Mouse (Mus musculus): ENCODE results near the gene Klf12. TPM values are rescaled to one million over a fixed set of nuclear protein-coding genes. Genes with fewer than 3 reads are reported as not detected.

The Klf12 gene
- polyA plus RNA-seq, 1 experiment = not detected

DNA sequence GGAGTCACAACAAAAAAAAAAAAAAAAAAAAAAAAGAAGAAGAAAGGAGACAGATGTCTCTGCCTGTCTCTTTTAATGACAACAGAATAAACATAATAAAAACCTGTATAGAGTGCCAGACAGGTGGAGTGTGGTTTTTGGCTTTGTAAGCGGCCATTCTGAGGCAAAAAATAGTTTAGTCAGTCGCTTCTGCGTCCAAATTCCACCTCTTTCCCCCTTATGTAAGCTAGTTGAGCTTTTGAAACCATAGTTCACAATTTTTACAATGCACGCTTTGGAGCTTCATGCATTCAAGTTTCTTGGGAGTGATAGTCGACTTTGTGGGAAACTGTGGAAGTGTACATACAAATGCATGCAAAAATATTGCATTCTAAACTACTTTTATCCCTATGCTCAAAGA lies 41.4 kb downstream of the Klf12 start:
- Histone ChIP-seq H3K4me1 (ENCODE audit: control insufficient read depth, insufficient read depth, low read length) (no peaks in the 10 kb centered on the region), H3K4me3 (ENCODE audit: insufficient read depth, low read depth, low read length) (no peak overlapping the region), H3K27ac (ENCODE audit: insufficient read depth, low read depth, low read length) (no peak overlapping the region)
- TF ChIP-seq POLR2A (IDR thresholded peaks at IDR 0.05; ENCODE audit: insufficient read depth, low read depth, low read length) (no peak), CTCF (IDR thresholded peaks at IDR 0.05; ENCODE audit: insufficient read depth, low read depth, low read length) (no peak)
- 93% methylated on average over 5 of the region's 5 CpGs for WGBS

DNA sequence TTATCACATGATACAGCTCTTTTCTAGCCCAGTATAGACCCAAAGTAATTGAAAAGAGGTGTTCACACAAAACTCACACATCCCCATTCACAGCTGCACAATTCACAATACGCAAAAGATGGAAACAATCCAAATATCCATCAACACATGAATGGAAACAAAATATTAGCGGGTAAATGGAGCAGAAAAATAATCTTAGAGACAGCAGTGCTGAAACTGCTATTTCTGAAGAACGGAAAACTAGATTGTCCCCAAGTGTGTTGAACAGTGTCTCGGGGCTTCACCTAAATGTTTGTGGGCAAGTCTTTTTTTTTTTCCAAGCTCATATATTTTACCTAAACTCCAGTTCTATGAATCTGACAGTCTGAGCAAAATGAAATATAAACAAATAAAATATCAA lies 44.6 kb downstream of the Klf12 start:
- TF ChIP-seq CTCF (IDR thresholded peaks at IDR 0.05; ENCODE audit: insufficient read depth, low read depth, low read length) (no peak), POLR2A (IDR thresholded peaks at IDR 0.05; ENCODE audit: insufficient read depth, low read depth, low read length) (no peak)
- WGBS = 71% methylated on average over 4 of the region's 4 CpGs
- Histone ChIP-seq H3K4me1 (ENCODE audit: control insufficient read depth, insufficient read depth, low read length) (peaks cover 2% of the 10 kb centered on the region), H3K4me3 (ENCODE audit: insufficient read depth, low read depth, low read length) (no peak overlapping the region), H3K27ac (ENCODE audit: insufficient read depth, low read depth, low read length) (no peak overlapping the region)

DNA sequence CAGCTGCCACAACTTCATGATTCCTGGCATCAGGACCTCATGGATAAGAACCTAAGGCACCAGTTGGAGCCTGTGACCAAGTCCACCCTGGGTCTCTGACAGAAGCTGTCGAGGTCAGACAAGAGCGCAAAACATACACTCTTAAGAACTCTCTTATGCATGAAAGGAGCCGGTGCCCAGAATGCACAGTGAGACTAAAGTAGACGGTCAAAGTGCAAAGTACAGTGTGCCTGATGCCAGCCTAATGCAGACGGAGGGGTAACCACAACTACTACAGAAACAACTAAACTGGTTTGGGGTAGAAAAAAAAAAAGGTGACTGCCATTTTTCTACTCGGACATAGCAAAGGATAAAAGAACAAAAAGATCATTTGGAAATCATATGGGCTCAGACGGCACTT lies 47.7 kb downstream of the Klf12 start:
- Histone ChIP-seq H3K4me3 (ENCODE audit: insufficient read depth, low read depth, low read length) (no peak overlapping the region), H3K27ac (ENCODE audit: insufficient read depth, low read depth, low read length) (no peak overlapping the region), H3K4me1 (ENCODE audit: control insufficient read depth, insufficient read depth, low read length) (peaks cover 2% of the 10 kb centered on the region)
- TF ChIP-seq CTCF (IDR thresholded peaks at IDR 0.05; ENCODE audit: insufficient read depth, low read depth, low read length) = no peak
- no peak for TF ChIP-seq POLR2A (IDR thresholded peaks at IDR 0.05; ENCODE audit: insufficient read depth, low read depth, low read length)
- 90% methylated on average over 7 of the region's 7 CpGs for WGBS

DNA sequence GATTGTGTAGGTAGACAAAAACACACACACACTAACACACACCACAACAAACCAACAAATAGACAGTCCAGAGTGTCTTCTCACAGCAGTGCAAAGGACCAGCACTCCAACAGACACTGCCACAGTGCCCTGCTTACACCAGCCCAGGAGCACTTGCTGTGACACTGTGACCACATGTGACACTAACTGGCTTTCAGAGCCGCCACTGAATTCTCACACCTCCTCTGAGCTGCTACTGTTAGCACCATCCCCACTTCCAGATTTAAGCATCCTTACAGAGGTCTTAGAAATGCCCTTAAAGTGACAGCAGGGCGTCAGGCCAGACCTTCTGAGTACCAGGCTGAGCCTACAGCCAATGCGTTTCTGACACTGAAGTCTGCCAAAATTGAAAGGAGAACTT lies 48.7 kb downstream of the Klf12 start:
- no peak for TF ChIP-seq POLR2A (IDR thresholded peaks at IDR 0.05; ENCODE audit: insufficient read depth, low read depth, low read length)
- TF ChIP-seq CTCF (IDR thresholded peaks at IDR 0.05; ENCODE audit: insufficient read depth, low read depth, low read length) = no peak
- H3K4me1 ChIP-seq (ENCODE audit: control insufficient read depth, insufficient read depth, low read length) = peaks cover 2% of the 10 kb centered on the region
- 59% methylated on average over 3 of the region's 3 CpGs for WGBS
- H3K27ac ChIP-seq (ENCODE audit: insufficient read depth, low read depth, low read length) = no peak overlapping the region
- no peak overlapping the region for H3K4me3 ChIP-seq (ENCODE audit: insufficient read depth, low read depth, low read length)

DNA sequence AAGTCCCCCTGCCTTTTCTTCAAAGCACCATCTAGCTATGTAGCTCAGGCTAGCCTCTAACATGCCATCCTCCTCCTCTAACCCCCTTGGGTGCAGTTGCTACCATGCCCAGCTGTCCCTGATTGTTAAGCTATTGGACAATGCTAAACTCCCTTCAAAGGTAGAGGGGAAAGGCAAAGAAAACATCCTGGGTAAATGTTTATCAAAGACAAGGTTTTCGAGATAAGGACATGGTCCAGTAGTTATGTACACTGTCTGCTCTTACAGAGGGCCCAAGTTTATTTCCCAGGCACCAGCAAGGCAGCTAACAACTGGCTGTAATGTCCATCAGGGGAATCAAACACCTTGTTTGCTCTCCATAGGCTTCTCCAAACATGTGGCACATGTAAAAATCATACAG lies 53.1 kb downstream of the Klf12 start:
- Histone ChIP-seq H3K4me3 (ENCODE audit: insufficient read depth, low read depth, low read length) (no peak overlapping the region), H3K27ac (ENCODE audit: insufficient read depth, low read depth, low read length) (no peak overlapping the region), H3K4me1 (ENCODE audit: control insufficient read depth, insufficient read depth, low read length) (peaks cover 2% of the 10 kb centered on the region)
- WGBS = 97% methylated on average over 1 of the region's 1 CpGs
- TF ChIP-seq POLR2A (IDR thresholded peaks at IDR 0.05; ENCODE audit: insufficient read depth, low read depth, low read length) (no peak), CTCF (IDR thresholded peaks at IDR 0.05; ENCODE audit: insufficient read depth, low read depth, low read length) (no peak)

DNA sequence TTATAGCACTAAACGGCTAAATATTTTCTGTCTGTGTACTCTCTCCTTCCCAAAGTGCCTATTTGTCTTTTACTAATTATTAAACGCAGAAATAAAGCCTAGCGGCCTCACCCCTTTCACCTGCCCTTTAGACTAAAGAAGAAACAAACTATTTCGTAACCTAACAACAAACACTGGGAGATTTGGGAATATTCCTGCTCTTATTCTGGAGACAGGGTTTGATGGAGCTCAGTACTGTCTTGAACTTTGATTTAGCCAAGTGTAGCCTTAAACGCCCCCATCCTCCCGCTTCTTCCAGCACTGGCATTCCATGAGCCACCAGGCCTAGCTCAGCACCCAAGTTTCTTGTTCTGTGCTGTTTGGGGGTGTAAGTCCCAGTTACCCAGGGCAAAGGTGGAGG lies 56.4 kb downstream of the Klf12 start:
- WGBS = 91% methylated on average over 6 of the region's 6 CpGs
- Histone ChIP-seq H3K4me3 (ENCODE audit: insufficient read depth, low read depth, low read length) (no peak overlapping the region), H3K27ac (ENCODE audit: insufficient read depth, low read depth, low read length) (no peak overlapping the region), H3K4me1 (ENCODE audit: control insufficient read depth, insufficient read depth, low read length) (no peaks in the 10 kb centered on the region)
- no peak for TF ChIP-seq POLR2A (IDR thresholded peaks at IDR 0.05; ENCODE audit: insufficient read depth, low read depth, low read length)
- no peak for TF ChIP-seq CTCF (IDR thresholded peaks at IDR 0.05; ENCODE audit: insufficient read depth, low read depth, low read length)

DNA sequence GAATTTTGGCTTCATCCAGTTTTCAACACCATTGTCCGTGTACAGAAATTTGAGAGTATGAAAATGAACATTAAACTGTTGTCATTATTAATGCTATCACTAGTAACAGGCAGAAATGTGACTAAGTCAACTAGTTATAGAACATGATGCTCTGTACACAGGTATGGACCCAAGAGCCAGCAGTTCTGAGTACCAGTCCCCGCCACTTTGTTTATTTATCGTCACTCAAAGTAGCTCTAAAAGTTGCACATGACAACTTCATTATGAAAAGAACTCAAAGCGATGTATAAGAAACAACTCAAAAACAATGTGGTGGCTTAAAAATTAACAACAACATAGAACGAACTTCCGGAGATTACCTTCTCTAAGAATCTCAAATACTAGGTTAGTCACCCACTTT lies 56.8 kb downstream of the Klf12 start:
- no peaks in the 10 kb centered on the region for H3K4me1 ChIP-seq (ENCODE audit: control insufficient read depth, insufficient read depth, low read length)
- no peak overlapping the region for H3K27ac ChIP-seq (ENCODE audit: insufficient read depth, low read depth, low read length)
- WGBS = 94% methylated on average over 6 of the region's 6 CpGs
- TF ChIP-seq POLR2A (IDR thresholded peaks at IDR 0.05; ENCODE audit: insufficient read depth, low read depth, low read length) (no peak), CTCF (IDR thresholded peaks at IDR 0.05; ENCODE audit: insufficient read depth, low read depth, low read length) (no peak)
- no peak overlapping the region for H3K4me3 ChIP-seq (ENCODE audit: insufficient read depth, low read depth, low read length)

DNA sequence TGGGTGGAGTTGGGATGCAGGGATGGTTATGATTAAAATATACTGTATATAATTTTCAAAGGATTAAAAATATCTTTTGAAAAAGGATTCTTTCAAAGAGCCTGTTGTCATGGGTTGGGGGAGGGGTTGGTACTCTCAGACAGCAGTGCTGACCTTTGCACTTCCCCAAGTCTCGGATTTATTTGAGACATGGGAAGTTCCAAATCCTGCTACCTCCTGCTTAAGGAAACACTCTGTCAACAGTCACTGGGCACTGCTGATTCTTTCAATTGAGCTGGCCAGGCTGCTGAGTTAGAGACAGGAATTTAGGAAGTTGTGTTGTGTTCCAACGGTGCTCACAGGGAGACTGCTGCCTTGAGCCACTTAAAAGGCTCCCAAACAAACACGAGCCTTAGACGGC lies 60.3 kb downstream of the Klf12 start:
- Histone ChIP-seq H3K4me3 (ENCODE audit: insufficient read depth, low read depth, low read length) (no peak overlapping the region), H3K4me1 (ENCODE audit: control insufficient read depth, insufficient read depth, low read length) (no peaks in the 10 kb centered on the region), H3K27ac (ENCODE audit: insufficient read depth, low read depth, low read length) (no peak overlapping the region)
- WGBS = 55% methylated on average over 4 of the region's 4 CpGs
- no peak for TF ChIP-seq CTCF (IDR thresholded peaks at IDR 0.05; ENCODE audit: insufficient read depth, low read depth, low read length)
- no peak for TF ChIP-seq POLR2A (IDR thresholded peaks at IDR 0.05; ENCODE audit: insufficient read depth, low read depth, low read length)

DNA sequence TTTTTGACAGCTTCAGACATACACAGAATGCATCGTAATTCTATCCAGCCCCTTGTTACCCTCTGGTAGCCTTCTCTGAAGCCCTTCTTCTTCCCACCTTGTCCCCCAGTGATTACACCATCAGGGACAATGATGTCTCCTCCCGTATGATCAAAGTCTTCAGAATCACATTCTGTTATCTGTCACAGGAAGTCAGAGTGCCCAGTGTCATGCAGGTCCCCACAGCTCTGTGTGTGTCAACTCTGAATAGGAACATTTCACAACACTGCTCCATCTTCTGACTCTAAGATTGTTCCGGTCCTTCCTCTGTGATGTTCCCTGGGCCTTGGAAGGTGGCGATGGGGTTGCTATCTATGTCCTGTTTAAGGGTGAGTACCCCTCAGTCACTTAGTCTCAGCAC lies 62.2 kb downstream of the Klf12 start:
- TF ChIP-seq CTCF (IDR thresholded peaks at IDR 0.05; ENCODE audit: insufficient read depth, low read depth, low read length) (no peak), POLR2A (IDR thresholded peaks at IDR 0.05; ENCODE audit: insufficient read depth, low read depth, low read length) (no peak)
- no peaks in the 10 kb centered on the region for H3K4me1 ChIP-seq (ENCODE audit: control insufficient read depth, insufficient read depth, low read length)
- H3K4me3 ChIP-seq (ENCODE audit: insufficient read depth, low read depth, low read length) = no peak overlapping the region
- no peak overlapping the region for H3K27ac ChIP-seq (ENCODE audit: insufficient read depth, low read depth, low read length)
- 97% methylated on average over 4 of the region's 4 CpGs for WGBS

DNA sequence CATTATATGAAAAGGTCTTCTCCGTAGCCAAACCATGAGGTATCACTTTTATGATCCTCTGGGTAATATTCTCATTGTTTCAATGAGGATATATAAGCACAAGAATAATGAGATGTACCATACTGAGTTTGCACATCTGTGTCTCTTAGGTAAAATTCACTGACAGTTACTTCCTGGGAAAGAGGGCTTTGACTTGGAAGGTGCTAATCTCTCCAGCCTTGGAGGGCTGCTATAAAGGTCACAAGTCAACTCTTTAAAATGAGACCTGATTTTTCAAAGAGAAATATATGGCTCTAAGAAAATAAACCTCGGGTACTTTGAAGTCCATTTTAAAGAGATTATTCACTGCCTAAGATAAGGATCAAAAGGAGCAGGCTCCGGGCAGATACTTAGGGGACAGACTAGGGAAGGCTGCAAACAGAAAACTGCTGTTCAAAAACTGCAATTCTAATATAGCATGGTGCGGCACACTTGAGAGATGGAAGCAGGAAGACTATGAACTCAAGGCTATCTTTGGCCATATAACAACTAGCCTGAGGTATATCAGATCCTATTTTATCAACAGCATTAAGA lies 69.2 kb downstream of the Klf12 start:
- H3K27ac ChIP-seq (ENCODE audit: insufficient read depth, low read depth, low read length) = no peak overlapping the region
- H3K4me1 ChIP-seq (ENCODE audit: control insufficient read depth, insufficient read depth, low read length) = peaks cover 10% of the 10 kb centered on the region
- H3K4me3 ChIP-seq (ENCODE audit: insufficient read depth, low read depth, low read length) = no peak overlapping the region
- no peak for TF ChIP-seq CTCF (IDR thresholded peaks at IDR 0.05; ENCODE audit: insufficient read depth, low read depth, low read length)
- TF ChIP-seq POLR2A (IDR thresholded peaks at IDR 0.05; ENCODE audit: insufficient read depth, low read depth, low read length) = no peak
- 77% methylated on average over 4 of the region's 4 CpGs for WGBS
